Comparison of ENCODE assay signal across 12 mouse cellular contexts in genomic region chr7:143942941-143943691, GRCm38 (mm10). TPM values are rescaled to one million over a fixed set of nuclear protein-coding genes. Genes with fewer than 3 reads are reported as not detected.
DNase-seq lines count a peak whose midpoint lies in the region; ATAC-seq and TF ChIP-seq lines count a peak whose summit lies in the region.
"Had no signal": no experiment of that assay in that cellular context is flagged by ENCODE, and none has a peak within 500 bp of the region (broad histone marks: within the 10 kb centered on the region; RNA-seq: fewer than 3 reads in every experiment).

No protein-coding gene starts in this region.

- H3K27ac ChIP-seq in forebrain, embryonic 15.5 days (replicated peaks) = 0 out of 2 replicates have a peak overlapping the region, but pooled peaks have one; percentile 8
- H3K27ac ChIP-seq in forebrain, embryonic 12.5 days = no peak overlapping the region
- H3K27ac ChIP-seq in forebrain, postnatal 0 days (ENCODE audit: low read depth, low read length) = 0 out of 2 replicates have a peak overlapping the region, but pooled peaks have one; percentile 15
- H3K27ac ChIP-seq: liver, embryonic 13.5 days; midbrain, embryonic 12.5 days; neural tube, embryonic 13.5 days; stomach, postnatal 0 days had no signal

- H3K4me2 ChIP-seq in forebrain, embryonic 15.5 days (replicated peaks) = no peak overlapping the region
- no peak overlapping the region for H3K4me2 ChIP-seq in forebrain, embryonic 12.5 days
- H3K4me2 ChIP-seq in forebrain, postnatal 0 days (ENCODE audit: low read depth) = no peak overlapping the region
- H3K4me2 ChIP-seq: liver, embryonic 13.5 days; midbrain, embryonic 12.5 days; neural tube, embryonic 13.5 days had no signal

- no peak overlapping the region for H3K4me3 ChIP-seq in forebrain, embryonic 15.5 days
- no peak overlapping the region for H3K4me3 ChIP-seq in forebrain, embryonic 12.5 days (replicated peaks)
- H3K4me3 ChIP-seq in forebrain, postnatal 0 days (ENCODE audit: low read depth, low read length) = no peak overlapping the region
- H3K4me3 ChIP-seq: liver, embryonic 13.5 days; midbrain, embryonic 12.5 days; neural tube, embryonic 13.5 days had no signal

- peak; percentile 51; the same call in 1 of the 2 replicates for ATAC-seq in forebrain, embryonic 15.5 days (replicated peaks)
- ATAC-seq in forebrain, embryonic 12.5 days (ENCODE audit: low FRiP score) = no peak
- peak; percentile 58 for ATAC-seq in forebrain, postnatal 0 days

- no peak overlapping the region for H3K9ac ChIP-seq in forebrain, embryonic 15.5 days (replicated peaks)
- no peak overlapping the region for H3K9ac ChIP-seq in forebrain, embryonic 12.5 days
- H3K9ac ChIP-seq in forebrain, postnatal 0 days = no peak overlapping the region
- H3K9ac ChIP-seq: liver, embryonic 13.5 days; midbrain, embryonic 12.5 days; neural tube, embryonic 13.5 days had no signal

- WGBS in forebrain, embryonic 15.5 days = 39% methylated on average over 14 of the region's 14 CpGs
- WGBS in forebrain, embryonic 12.5 days = 60% methylated on average over 14 of the region's 14 CpGs
- 32% methylated on average over 14 of the region's 14 CpGs for WGBS in forebrain, postnatal 0 days

- H3K4me1 ChIP-seq in forebrain, embryonic 15.5 days = peaks cover 30% of the 10 kb centered on the region
- no peaks in the 10 kb centered on the region; the same call in 1 of the 2 replicates for H3K4me1 ChIP-seq in forebrain, embryonic 12.5 days
- no peaks in the 10 kb centered on the region for H3K4me1 ChIP-seq in forebrain, postnatal 0 days (ENCODE audit: insufficient read depth)
- H3K4me1 ChIP-seq: liver, embryonic 13.5 days; midbrain, embryonic 12.5 days had no signal

- no peak for TF ChIP-seq CTCF in forebrain, postnatal 0 days (IDR thresholded peaks at IDR 0.05; ENCODE audit: low read depth)

- DNase-seq in kidney, postnatal 25 days = peak; percentile 5 to 45
- DNase-seq in kidney, postnatal 4 days = no peak
- DNase-seq in retina, postnatal 1 day = peak; percentile 62
- DNase-seq in retina, embryonic 14.5 days (ENCODE audit: low spot score) = no peak
- DNase-seq in forebrain, postnatal 0 days = peak; percentile 49
- DNase-seq: cerebellum, adult 11-12 months; liver, embryonic 13.5 days had no signal

- H3K9me3 ChIP-seq in forebrain, embryonic 15.5 days = no peaks in the 10 kb centered on the region
- no peaks in the 10 kb centered on the region for H3K9me3 ChIP-seq in forebrain, embryonic 12.5 days
- H3K9me3 ChIP-seq in forebrain, postnatal 0 days (ENCODE audit: low read length) = no peaks in the 10 kb centered on the region
- H3K9me3 ChIP-seq: midbrain, embryonic 12.5 days; neural tube, embryonic 13.5 days had no signal

- no peaks in the 10 kb centered on the region for H3K27me3 ChIP-seq in forebrain, embryonic 15.5 days
- no peaks in the 10 kb centered on the region for H3K27me3 ChIP-seq in forebrain, embryonic 12.5 days
- no peaks in the 10 kb centered on the region for H3K27me3 ChIP-seq in forebrain, postnatal 0 days (ENCODE audit: insufficient read depth, low read length)
- H3K27me3 ChIP-seq: liver, embryonic 13.5 days; midbrain, embryonic 12.5 days; neural tube, embryonic 13.5 days had no signal

- H3K36me3 ChIP-seq in forebrain, embryonic 15.5 days = no peaks in the 10 kb centered on the region
- H3K36me3 ChIP-seq in forebrain, embryonic 12.5 days (replicated peaks) = no peaks in the 10 kb centered on the region
- H3K36me3 ChIP-seq in forebrain, postnatal 0 days (ENCODE audit: insufficient read depth) = no peaks in the 10 kb centered on the region
- H3K36me3 ChIP-seq: liver, embryonic 13.5 days; midbrain, embryonic 12.5 days; neural tube, embryonic 13.5 days had no signal

RNA-seq across cellular contexts. Expression of gene Shank2, which starts 58.6 kb away (rescaled TPM):
- 7.6 and 7.9 TPM in 2 replicates for polyA plus RNA-seq in forebrain, embryonic 15.5 days (2015; fragmentation: Nextera tagmentation; extraction: Ambion mirVana)
- 2.8 and 3.0 TPM in 2 replicates for polyA plus RNA-seq in forebrain, embryonic 12.5 days (2016; fragmentation: Nextera tagmentation; extraction: Ambion mirVana)
- total RNA-seq in forebrain, postnatal 0 days (2014; rRNA removed) = 27.0 and 29.0 TPM in 2 replicates
- 4.9 and 8.8 TPM in 2 replicates for polyA plus RNA-seq in forebrain, postnatal 0 days (2015; fragmentation: Nextera tagmentation; extraction: Ambion mirVana)

Comparison
In these comparisons a context has a peak if more than half of its experiments do, and no peak if none do; other contexts are left out.
1. DNase-seq: peak in kidney, postnatal 25 days (2 of 2), retina, postnatal 1 day (single experiment) and forebrain, postnatal 0 days (single experiment); none in kidney, postnatal 4 days (0 of 2) and retina, embryonic 14.5 days (single experiment).